In genomic region chr17:13239461-13239860, GRCm38 (mm10) we compare ENCODE assay signal across 13 mouse cellular contexts. TPM values are rescaled to one million over a fixed set of nuclear protein-coding genes. Genes with fewer than 3 reads are reported as not detected.
DNase-seq lines count a peak whose midpoint lies in the region; ATAC-seq and TF ChIP-seq lines count a peak whose summit lies in the region.
"Not testable (repeated sequence)": the region's sequence is repeated elsewhere in the genome, so short reads cannot be mapped to it uniquely, and the experiment has no call there.
"Had no signal": no experiment of that assay in that cellular context is flagged by ENCODE, and none has a peak within 500 bp of the region (broad histone marks: within the 10 kb centered on the region; RNA-seq: fewer than 3 reads in every experiment).

No protein-coding gene starts in this region.

- not testable (repeated sequence) for H3K36me3 ChIP-seq in forebrain, embryonic 11.5 days (ENCODE audit: control insufficient read depth, insufficient read depth, low read length); heart, embryonic 12.5 days; hindbrain, embryonic 11.5 days (ENCODE audit: control insufficient read depth, insufficient read depth, low read length); intestine, postnatal 0 days (ENCODE audit: control insufficient read depth, insufficient read depth); lung, embryonic 15.5 days; midbrain, embryonic 12.5 days

- H3K27ac ChIP-seq in forebrain, embryonic 11.5 days (ENCODE audit: low read depth, low read length); heart, embryonic 12.5 days (ENCODE audit: poor library complexity, severe bottlenecking); hindbrain, embryonic 11.5 days (ENCODE audit: low read depth, low read length); intestine, postnatal 0 days (ENCODE audit: low read depth, low read length); lung, embryonic 15.5 days; midbrain, embryonic 12.5 days (replicated peaks): not testable (repeated sequence)

- not testable (repeated sequence) for H3K9ac ChIP-seq in forebrain, embryonic 11.5 days (ENCODE audit: low read length); heart, embryonic 12.5 days; hindbrain, embryonic 11.5 days (ENCODE audit: low read depth, low read length); intestine, postnatal 0 days (ENCODE audit: low read depth, low read length); lung, embryonic 15.5 days; midbrain, embryonic 12.5 days (replicated peaks)

- peak; percentile 19; the same call in 1 of the 2 replicates for ATAC-seq in forebrain, embryonic 11.5 days (replicated peaks; ENCODE audit: low FRiP score)
- ATAC-seq in heart, embryonic 12.5 days (ENCODE audit: insufficient number of reproducible peaks, low FRiP score), result peak; percentile 52
- peak; percentile 20; the same call in 1 of the 2 replicates for ATAC-seq in hindbrain, embryonic 11.5 days (ENCODE audit: low FRiP score)
- ATAC-seq in intestine, postnatal 0 days, result peak; percentile 33; the same call in 1 of the 2 replicates
- peak; percentile 39 for ATAC-seq in lung, embryonic 15.5 days (ENCODE audit: borderline replicate concordance, extremely low read depth, low FRiP score, low TSS enrichment)
- ATAC-seq in midbrain, embryonic 12.5 days (ENCODE audit: low FRiP score, low read depth), result 0 out of 2 replicates have a peak, but pooled peaks have one; percentile 23

- H3K4me1 ChIP-seq in forebrain, embryonic 11.5 days (replicated peaks; ENCODE audit: control insufficient read depth, insufficient read depth, low read length); heart, embryonic 12.5 days (replicated peaks); hindbrain, embryonic 11.5 days (replicated peaks; ENCODE audit: control insufficient read depth, insufficient read depth, low read length); intestine, postnatal 0 days (replicated peaks; ENCODE audit: control insufficient read depth, insufficient read depth, low read length); lung, embryonic 15.5 days; midbrain, embryonic 12.5 days: not testable (repeated sequence)

- not testable (repeated sequence) for H3K4me2 ChIP-seq in forebrain, embryonic 11.5 days (ENCODE audit: low read depth, low read length, severe bottlenecking); heart, embryonic 12.5 days; hindbrain, embryonic 11.5 days (replicated peaks; ENCODE audit: low read depth, low read length); intestine, postnatal 0 days (replicated peaks; ENCODE audit: low read depth); lung, embryonic 15.5 days; midbrain, embryonic 12.5 days (replicated peaks)

- not testable (repeated sequence) for DNase-seq in forebrain, embryonic 11.5 days (ENCODE audit: low spot score); hindbrain, embryonic 11.5 days (ENCODE audit: low spot score)

- H3K27me3 ChIP-seq in forebrain, embryonic 11.5 days (ENCODE audit: control insufficient read depth, insufficient read depth, low read length); heart, embryonic 12.5 days (replicated peaks); hindbrain, embryonic 11.5 days (ENCODE audit: control insufficient read depth, insufficient read depth, low read length); intestine, postnatal 0 days (replicated peaks; ENCODE audit: control insufficient read depth, insufficient read depth, low read length); lung, embryonic 15.5 days; midbrain, embryonic 12.5 days: not testable (repeated sequence)

- not testable (repeated sequence) for H3K4me3 ChIP-seq in forebrain, embryonic 11.5 days (ENCODE audit: low read depth, low read length); heart, embryonic 12.5 days; hindbrain, embryonic 11.5 days (ENCODE audit: low read depth, low read length); intestine, postnatal 0 days (ENCODE audit: low read depth, low read length); lung, embryonic 15.5 days; midbrain, embryonic 12.5 days

- 90% methylated on average over 4 of the region's 4 CpGs for WGBS in forebrain, embryonic 11.5 days
- 79% methylated on average over 4 of the region's 4 CpGs for whole genome bisulfite sequencing in heart, embryonic 12.5 days
- WGBS in hindbrain, embryonic 11.5 days, result 81% methylated on average over 4 of the region's 4 CpGs
- WGBS in intestine, postnatal 0 days, result 84% methylated on average over 4 of the region's 4 CpGs
- WGBS in lung, embryonic 15.5 days, result 81% methylated on average over 4 of the region's 4 CpGs
- 87% methylated on average over 4 of the region's 4 CpGs for WGBS in midbrain, embryonic 12.5 days

- peaks cover 39% of the 10 kb centered on the region for H3K9me3 ChIP-seq in forebrain, embryonic 11.5 days (ENCODE audit: control insufficient read depth, low read length)
- H3K9me3 ChIP-seq in heart, embryonic 12.5 days (replicated peaks), result peaks cover 59% of the 10 kb centered on the region
- H3K9me3 ChIP-seq in hindbrain, embryonic 11.5 days (ENCODE audit: control insufficient read depth, low read length), result peaks cover 30% of the 10 kb centered on the region
- peaks cover 44% of the 10 kb centered on the region for H3K9me3 ChIP-seq in intestine, postnatal 0 days (ENCODE audit: control insufficient read depth)
- H3K9me3 ChIP-seq in lung, embryonic 15.5 days, result peaks cover 20% of the 10 kb centered on the region
- H3K9me3 ChIP-seq in midbrain, embryonic 12.5 days, result peaks cover 63% of the 10 kb centered on the region

- not testable (repeated sequence) for TF ChIP-seq CTCF in intestine, postnatal 0 days (IDR thresholded peaks at IDR 0.05; ENCODE audit: low read depth)

RNA-seq across cellular contexts. Expression of gene Smok2b, which starts 9.4 kb away (rescaled TPM):
- not detected in 2 replicates for polyA plus RNA-seq in forebrain, embryonic 11.5 days (2014; fragmentation: Nextera tagmentation; extraction: Ambion mirVana)
- not detected in 2 replicates for polyA plus RNA-seq in heart, embryonic 12.5 days (2016; fragmentation: Nextera tagmentation; extraction: Ambion mirVana)
- polyA plus RNA-seq in hindbrain, embryonic 11.5 days (2014; fragmentation: Nextera tagmentation; extraction: Ambion mirVana), result not detected in 2 replicates
- polyA plus RNA-seq in intestine, postnatal 0 days (2015; fragmentation: Nextera tagmentation; extraction: Ambion mirVana), result not detected in 2 replicates
- not detected in 2 replicates for polyA plus RNA-seq in lung, embryonic 15.5 days (2015; fragmentation: Nextera tagmentation; extraction: Ambion mirVana)
- not detected in 2 replicates for polyA plus RNA-seq in midbrain, embryonic 12.5 days (2016; fragmentation: Nextera tagmentation; extraction: Ambion mirVana)
- polyA plus RNA-seq: adrenal gland, adult 2 months; cerebellum, adult 2 months; embryonic facial prominence, embryonic 10.5 days; forebrain, embryonic 13.5 days; heart, postnatal 0 days; hindbrain, embryonic 14.5 days; intestine, embryonic 16.5 days had no signal

RNA-seq across cellular contexts. Expression of gene Smok2a, which starts 18.5 kb away (rescaled TPM):
- polyA plus RNA-seq in forebrain, embryonic 11.5 days (2014; fragmentation: Nextera tagmentation; extraction: Ambion mirVana), result not detected in 2 replicates
- polyA plus RNA-seq in heart, embryonic 12.5 days (2016; fragmentation: Nextera tagmentation; extraction: Ambion mirVana), result not detected in 2 replicates
- not detected in 2 replicates for polyA plus RNA-seq in hindbrain, embryonic 11.5 days (2014; fragmentation: Nextera tagmentation; extraction: Ambion mirVana)
- polyA plus RNA-seq in intestine, postnatal 0 days (2015; fragmentation: Nextera tagmentation; extraction: Ambion mirVana), result not detected in 2 replicates
- polyA plus RNA-seq in lung, embryonic 15.5 days (2015; fragmentation: Nextera tagmentation; extraction: Ambion mirVana), result not detected in 2 replicates
- polyA plus RNA-seq in midbrain, embryonic 12.5 days (2016; fragmentation: Nextera tagmentation; extraction: Ambion mirVana), result not detected in 2 replicates
- polyA plus RNA-seq: adrenal gland, adult 2 months; cerebellum, adult 2 months; embryonic facial prominence, embryonic 10.5 days; forebrain, embryonic 13.5 days; heart, postnatal 0 days; hindbrain, embryonic 14.5 days; intestine, embryonic 16.5 days had no signal
